Mouse (Mus musculus) spleen, adult 2 months (tissue): ENCODE results near the gene Col4a6.

Experiments
- CTCF ChIP-seq: fragments of 200-500 bp; IDR thresholded peaks from 2 replicates; pipeline ENCODE4 v1.5.1; 2011; ENCODE audit warnings: mild to moderate bottlenecking, inconsistent platforms; ENCODE audit not compliant: insufficient read depth, insufficient read length, insufficient replicate concordance; ENCODE audit errors: extremely low read depth
- POLR2A ChIP-seq: fragments of 200-500 bp; IDR thresholded peaks from 2 replicates; pipeline ENCODE4 v1.6.1; 2011; ENCODE audit warnings: low read depth, low read length, inconsistent platforms

DNA sequence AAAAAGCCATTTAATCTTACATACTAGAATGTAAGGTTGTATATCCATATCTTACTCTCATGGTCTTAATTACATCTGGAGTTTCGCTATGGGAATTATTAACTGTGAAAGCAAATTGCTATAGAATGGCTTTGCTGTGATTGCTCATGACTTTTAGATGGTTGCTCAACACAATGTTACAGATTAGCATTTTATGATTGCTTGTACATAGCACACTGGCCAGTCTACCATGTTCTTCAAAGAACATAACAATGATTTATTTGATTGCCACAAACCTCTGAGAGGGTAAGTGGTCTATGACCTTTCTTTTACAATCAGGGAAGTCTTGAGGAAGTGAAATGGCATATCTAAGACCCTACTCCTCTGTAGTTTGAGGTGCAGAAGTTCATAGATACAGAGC lies 25.9 kb downstream of the Col4a6 start:
- TF ChIP-seq CTCF (no peak), POLR2A (no peak)
